Mouse (Mus musculus): Measurements from ENCODE around the gene Nrm. TPM values are rescaled to one million over a fixed set of nuclear protein-coding genes. Genes with fewer than 3 reads are reported as not detected.

Gene Nrm
- total RNA-seq, 2 experiments from 2014 or later: 0.68 to 1.5 TPM

DNA sequence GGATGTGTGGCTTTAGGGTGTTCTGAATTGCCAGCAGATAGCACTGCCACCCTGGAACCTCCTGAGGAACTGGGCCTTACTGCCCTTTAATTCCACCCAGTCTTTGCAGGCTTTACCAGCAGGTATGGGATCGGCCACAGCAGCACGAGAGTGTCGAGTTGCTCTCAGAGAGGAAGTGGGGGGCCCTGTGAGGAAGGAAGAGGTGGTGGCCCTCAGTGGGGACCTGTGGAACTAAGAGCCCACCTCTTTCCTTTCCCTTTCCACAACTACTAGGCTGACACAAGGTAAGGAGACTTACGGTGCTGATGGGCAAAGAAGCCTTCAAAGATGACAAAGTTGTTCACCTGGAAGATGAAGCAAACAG lies 42.9 kb downstream of the Nrm start:
- no peak for DNase-seq (ENCODE audit: low spot score)

GRCm38 (mm10) chr17:35905587-35905986 lies 44.5 kb downstream of the Nrm start:
- no peak for DNase-seq (ENCODE audit: low spot score)

DNA sequence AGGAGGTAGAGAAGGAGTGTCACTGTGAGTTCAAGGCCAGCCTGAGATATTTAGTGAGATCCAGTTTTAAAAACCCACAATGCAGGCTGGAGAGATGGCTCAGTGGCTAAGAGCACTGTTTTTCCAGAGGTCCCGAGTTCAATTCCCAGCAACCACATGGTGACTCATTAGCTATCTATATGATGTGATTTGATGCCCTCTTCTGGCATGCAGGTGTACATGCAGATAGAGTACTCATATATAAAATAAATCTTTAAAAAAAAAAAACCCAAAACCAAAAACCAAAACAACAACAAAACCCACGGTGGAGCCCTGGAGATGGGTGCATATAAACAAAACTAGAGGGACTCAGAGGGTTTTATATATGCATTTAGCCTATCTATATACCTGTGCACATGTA lies 46.5 kb downstream of the Nrm start:
- DNase-seq (ENCODE audit: low spot score): no peak

DNA sequence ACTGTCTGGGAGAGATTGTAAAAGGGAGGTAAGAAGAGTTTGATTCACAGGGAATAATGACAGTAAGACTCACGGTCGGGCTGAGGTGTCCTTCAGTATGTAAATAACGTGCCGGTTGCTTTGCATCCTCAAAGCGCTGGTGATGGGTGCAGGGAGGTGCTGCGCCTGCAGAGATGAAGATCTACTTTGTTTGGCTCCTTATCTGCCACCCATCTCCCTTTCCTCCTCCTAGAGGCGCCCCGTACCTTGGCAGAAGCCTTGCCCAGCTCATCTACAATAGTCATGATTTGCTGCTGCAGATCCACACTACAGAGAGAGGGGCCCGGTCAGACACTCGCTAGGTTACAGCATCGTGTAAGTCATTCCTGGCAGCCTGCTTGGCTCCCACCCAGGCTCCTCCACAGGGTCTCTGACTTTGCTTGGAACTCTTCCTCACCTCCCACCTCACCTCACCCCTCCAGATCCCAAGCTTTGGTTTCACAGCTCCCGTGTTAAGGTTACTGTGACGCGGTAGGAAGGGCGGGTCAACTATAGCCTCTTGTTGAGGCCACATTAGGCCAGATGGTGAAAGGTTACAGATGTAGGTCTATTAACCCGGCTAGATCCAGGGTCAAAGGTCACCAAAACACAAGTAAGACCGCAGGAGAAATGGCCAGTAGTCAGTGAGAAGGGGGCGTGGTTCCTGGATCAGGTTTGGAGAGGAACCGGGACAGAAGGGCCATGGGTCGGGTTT lies 48.2 kb downstream of the Nrm start:
- no peak for DNase-seq (ENCODE audit: low spot score)

DNA sequence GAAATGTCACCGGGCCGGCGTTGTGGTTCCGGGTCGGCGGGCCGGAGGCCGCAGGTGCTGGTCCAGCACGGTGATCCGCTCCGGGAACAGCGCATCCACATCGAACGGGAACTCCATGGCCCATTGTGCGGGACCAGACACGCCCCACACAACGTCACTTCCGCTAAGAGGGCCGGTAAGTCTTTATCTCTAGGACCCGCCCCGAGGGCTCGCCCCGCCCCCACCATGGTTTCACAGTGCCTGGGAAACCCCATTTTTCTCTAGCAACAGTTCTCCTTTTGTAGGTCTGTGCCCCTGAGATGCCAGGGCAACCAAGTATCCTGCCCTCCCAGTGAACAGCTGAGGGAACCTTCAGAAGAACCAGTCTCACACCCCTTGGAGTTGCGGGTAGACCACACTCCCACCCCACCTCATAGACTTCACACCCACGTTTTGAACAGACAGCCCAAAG lies 48.8 kb downstream of the Nrm start, which contains the start of gene Atat1:
TSS of gene Atat1 (minus strand) at position 157 of the 451 bp plus-strand sequence.
- DNase-seq (ENCODE audit: low spot score): peak; percentile 93

DNA sequence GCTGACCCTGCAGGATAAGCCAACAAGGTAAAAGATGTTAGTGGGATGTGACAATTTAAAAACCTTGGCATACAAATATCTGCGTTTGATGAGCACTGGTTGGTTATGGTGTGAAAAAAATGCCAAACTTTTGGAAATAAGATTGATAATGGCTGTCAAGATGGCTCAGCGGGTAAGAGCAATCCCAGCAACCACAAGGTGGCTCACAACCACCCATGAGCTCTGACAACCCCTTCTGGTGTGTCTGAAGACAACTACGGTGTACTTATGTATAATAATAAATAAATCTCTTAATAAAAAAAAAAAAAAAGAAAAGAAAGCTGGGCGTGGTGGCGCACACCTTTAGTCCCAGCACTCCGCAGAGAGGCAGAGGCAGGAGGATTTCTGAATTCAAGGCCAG lies 53.9 kb downstream of the Nrm start:
- DNase-seq (ENCODE audit: low spot score): no peak

Small RNA genes lying within 50 kb of the gene (microRNA-seq; reads per million reads assigned to microRNA genes)
- not detected for gene Gm28033

Other genes with a start within 250 kb of the Nrm start
- gene Gm9573, start 234.7 kb upstream of the Nrm start, total RNA-seq (2021): not detected
- not detected for gene Mucl3, start 217.6 kb upstream of the Nrm start, total RNA-seq (2021)
- 10 to 100 TPM in 1 of 2 experiments, 1 to 10 TPM in 1; 9.8 to 13.7 TPM for gene Vars2, start 193.7 kb upstream of the Nrm start, total RNA-seq (2021)
- gene Gtf2h4, start 187.6 kb upstream of the Nrm start, total RNA-seq (2021): 10 to 100 TPM; 17.7 to 18.9 TPM
- 10 to 100 TPM; 12.4 to 17.1 TPM for gene Ddr1, start 156.7 kb upstream of the Nrm start, total RNA-seq (2021)
- 1 to 10 TPM; 7.1 to 8.0 TPM for gene Ier3, start 39.6 kb upstream of the Nrm start, total RNA-seq (2021)
- 10 to 100 TPM; 58.1 to 61.3 TPM for gene Flot1, start 38.1 kb upstream of the Nrm start, total RNA-seq (2021)
- 10 to 100 TPM; 25.7 to 34.7 TPM for gene Tubb5, start 23.0 kb upstream of the Nrm start, total RNA-seq (2021)
- 1 to 10 TPM; 4.2 to 6.7 TPM for gene Mdc1, start 19.8 kb upstream of the Nrm start, total RNA-seq (2021)
- gene Ppp1r18, start 4.3 kb downstream of the Nrm start, total RNA-seq (2021): 1 to 10 TPM; 4.1 to 5.8 TPM
- 10 to 100 TPM; 11.7 to 14.1 TPM for gene Dhx16, start 18.5 kb downstream of the Nrm start, total RNA-seq (2021)
- 10 to 100 TPM; 78.6 to 79.3 TPM for gene 2310061I04Rik, start 36.1 kb downstream of the Nrm start, total RNA-seq (2021)
- 1 to 10 TPM; 3.9 to 4.8 TPM for gene Atat1, start 48.8 kb downstream of the Nrm start, total RNA-seq (2021)
- gene Mrps18b, start 55.1 kb downstream of the Nrm start, total RNA-seq (2021): 10 to 100 TPM; 61.6 to 62.4 TPM
- 10 to 100 TPM; 23.2 to 43.9 TPM for gene Ppp1r10, start 55.1 kb downstream of the Nrm start, total RNA-seq (2021)
- 10 to 100 TPM; 73.4 to 74.3 TPM for gene Abcf1, start 108.4 kb downstream of the Nrm start, total RNA-seq (2021)
- gene Gnl1, start 118.5 kb downstream of the Nrm start, total RNA-seq (2021): 10 to 100 TPM; 20.2 to 26.0 TPM
- gene Prr3, start 118.9 kb downstream of the Nrm start, total RNA-seq (2021): 1 to 10 TPM; 2.1 to 3.2 TPM
- gene H2-T24, start 159.2 kb downstream of the Nrm start, total RNA-seq (2021): 1 to 10 TPM in 1 of 2 experiments, under 1 TPM in 1; 0.98 to 1.5 TPM
- 1 to 10 TPM; 7.0 to 9.4 TPM for gene H2-T23, start 171.5 kb downstream of the Nrm start, total RNA-seq (2021)
- 10 to 100 TPM in 1 of 2 experiments, 1 to 10 TPM in 1; 7.9 to 15.7 TPM for gene H2-T22, start 181.4 kb downstream of the Nrm start, total RNA-seq (2021)
- gene Gm6034, start 181.6 kb downstream of the Nrm start, total RNA-seq (2021): not detected
- gene Gm11127, start 197.1 kb downstream of the Nrm start, total RNA-seq (2021): 1 to 10 TPM; 1.4 to 3.2 TPM

Data from gastrocnemius, adult 18-20 months (tissue).